Mouse (Mus musculus): Measurements from ENCODE around the gene Hist1h4j.

The Hist1h4j gene

GRCm38 (mm10) chr13:21722993-21723836, 11.6 kb upstream of the Hist1h4j start:
- peak; percentile 26 for DNase-seq (ENCODE audit: low read depth, low spot score)

DNA sequence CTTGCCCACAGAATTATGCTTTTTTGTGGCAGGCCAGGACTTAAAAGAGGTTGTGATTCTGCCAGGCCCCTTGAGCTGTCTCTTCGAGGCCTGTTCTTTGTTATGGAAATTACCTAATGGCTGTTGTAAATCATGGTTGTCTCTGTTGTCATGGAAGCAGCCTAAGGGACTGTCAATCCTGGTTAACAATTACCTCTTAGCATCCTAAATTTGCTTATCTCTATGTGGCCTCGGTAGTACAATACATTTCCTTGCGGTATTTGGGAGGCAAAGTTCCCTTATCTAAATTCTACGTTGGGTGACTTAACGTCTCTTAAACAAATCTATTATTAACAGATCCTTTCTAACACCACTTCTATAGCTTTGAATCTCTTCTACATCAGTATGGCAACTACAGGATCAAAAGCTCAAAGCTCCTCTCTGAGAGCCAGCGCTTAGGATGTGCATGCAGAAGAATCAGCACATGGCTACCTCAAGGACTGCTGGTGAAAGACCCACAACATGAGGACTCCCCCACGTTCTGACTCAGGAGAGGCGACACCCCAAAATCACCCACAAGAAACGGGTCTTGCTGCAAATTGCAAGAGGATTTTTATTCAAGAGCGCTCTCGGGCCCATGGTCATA, 6.8 kb upstream of the Hist1h4j start:
- peak; percentile 44 for DNase-seq (ENCODE audit: low read depth, low spot score)

DNA sequence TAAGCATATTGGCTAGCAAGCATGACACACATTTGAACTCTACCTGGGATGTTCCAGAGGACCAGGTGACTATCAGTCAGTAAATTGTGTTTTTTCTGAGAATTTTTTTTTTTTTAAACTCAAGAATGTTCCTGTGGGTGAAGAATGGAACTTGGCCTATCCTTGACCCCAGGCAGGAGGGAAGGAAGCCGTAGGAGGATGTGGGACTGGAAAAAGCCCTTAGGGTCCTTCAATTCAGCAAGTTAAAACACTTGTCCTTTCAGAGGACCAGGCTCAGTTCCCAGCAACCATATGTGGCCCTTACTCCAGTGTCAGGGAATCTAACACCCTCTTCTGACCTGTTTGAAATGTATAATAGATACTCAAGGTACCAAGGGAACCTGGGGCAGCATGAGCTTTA, 5.3 kb upstream of the Hist1h4j start:
- no peak for DNase-seq (ENCODE audit: low read depth, low spot score)

- peak; percentile 63 for DNase-seq (ENCODE audit: low read depth, low spot score)
Measured at GRCm38 (mm10) chr13:21733466-21733865, 1.4 kb upstream of the Hist1h4j start.

GRCm38 (mm10) chr13:21734010-21734905, 606 bp upstream of the Hist1h4j start:
- peak; percentile 91 for DNase-seq (ENCODE audit: low read depth, low spot score)

DNA sequence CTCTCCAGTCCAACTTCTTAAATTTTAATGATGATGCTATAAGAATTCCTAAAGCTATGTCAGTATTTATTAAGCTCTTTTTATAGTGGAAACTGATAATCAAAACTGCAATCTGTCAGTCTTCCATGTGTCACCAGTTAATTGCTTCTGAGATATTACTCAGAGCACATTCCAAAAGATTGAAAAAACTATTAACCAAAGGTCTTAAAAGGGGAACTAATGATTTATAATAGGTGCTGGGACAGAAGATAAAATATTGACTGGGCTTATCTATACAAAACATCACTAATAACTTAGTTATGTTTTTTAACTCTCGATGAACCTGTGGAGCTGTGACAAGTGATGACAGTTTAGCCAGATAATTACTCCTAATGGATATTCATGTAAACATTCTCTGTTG, 10.1 kb downstream of the Hist1h4j start:
- no peak for DNase-seq (ENCODE audit: low read depth, low spot score)

- DNase-seq (ENCODE audit: low read depth, low spot score): peak; percentile 52
Measured at GRCm38 (mm10) chr13:21749387-21750158, 14.7 kb downstream of the Hist1h4j start.

GRCm38 (mm10) chr13:21750159-21751017, 15.5 kb downstream of the Hist1h4j start, which contains the start of gene Hist1h4k:
Gene Hist1h4k (minus strand): TSS chr13:21750505.
- DNase-seq (ENCODE audit: low read depth, low spot score): peak; percentile 97

DNA sequence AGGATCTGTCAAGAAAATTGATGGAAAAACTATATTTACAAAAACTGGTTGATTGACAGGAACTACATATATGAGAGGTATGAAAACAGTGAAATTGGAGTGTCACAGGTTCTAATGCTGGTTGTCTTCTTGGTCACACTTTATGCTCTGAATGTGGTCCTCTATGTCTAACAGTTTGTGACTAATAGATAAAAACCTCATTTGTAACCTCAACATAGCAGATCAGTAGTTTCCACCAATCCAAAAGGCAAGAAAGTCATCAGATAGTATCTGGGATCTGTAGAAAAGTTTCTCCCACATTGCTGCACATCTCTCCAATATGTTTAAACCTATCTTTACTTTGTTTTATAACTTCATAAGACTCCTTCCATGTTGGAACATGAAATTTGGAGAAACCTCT, 16.6 kb downstream of the Hist1h4j start:
- no peak for DNase-seq (ENCODE audit: low read depth, low spot score)

DNA sequence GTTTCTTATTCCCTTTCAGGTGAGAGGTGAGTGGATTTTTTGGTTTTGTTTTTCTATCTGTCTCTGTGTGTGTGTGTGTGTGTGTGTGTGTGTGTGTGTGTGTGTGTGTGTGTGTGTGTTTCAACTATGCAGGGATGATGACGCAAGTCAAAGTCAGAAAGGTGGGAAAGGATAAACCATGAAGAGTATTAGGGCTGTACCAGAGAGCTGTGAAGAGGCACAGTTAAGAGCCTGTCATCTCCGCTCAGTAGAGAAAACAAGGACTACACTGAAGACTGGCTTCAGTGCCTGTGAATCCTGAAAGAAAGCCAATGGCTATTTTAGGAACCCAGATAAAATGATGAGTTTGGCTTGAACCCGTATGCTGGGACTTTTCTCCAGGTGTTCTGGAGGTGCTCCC, 17.0 kb downstream of the Hist1h4j start:
- peak; percentile 18 for DNase-seq (ENCODE audit: low read depth, low spot score)

GRCm38 (mm10) chr13:21752356-21752755, 17.5 kb downstream of the Hist1h4j start:
- peak; percentile 45 for DNase-seq (ENCODE audit: low read depth, low spot score)

GRCm38 (mm10) chr13:21753051-21753523, 18.2 kb downstream of the Hist1h4j start:
- no peak for DNase-seq (ENCODE audit: low read depth, low spot score)

- peak; percentile 94 for DNase-seq (ENCODE audit: low read depth, low spot score)
Measured at GRCm38 (mm10) chr13:21753524-21754285, 18.8 kb downstream of the Hist1h4j start, which contains the start of the genes Hist1h2ak and Hist1h2bn. Gene Hist1h2ak (minus strand): TSS chr13:21753827. Gene Hist1h2bn (plus strand): TSS chr13:21754123.

DNA sequence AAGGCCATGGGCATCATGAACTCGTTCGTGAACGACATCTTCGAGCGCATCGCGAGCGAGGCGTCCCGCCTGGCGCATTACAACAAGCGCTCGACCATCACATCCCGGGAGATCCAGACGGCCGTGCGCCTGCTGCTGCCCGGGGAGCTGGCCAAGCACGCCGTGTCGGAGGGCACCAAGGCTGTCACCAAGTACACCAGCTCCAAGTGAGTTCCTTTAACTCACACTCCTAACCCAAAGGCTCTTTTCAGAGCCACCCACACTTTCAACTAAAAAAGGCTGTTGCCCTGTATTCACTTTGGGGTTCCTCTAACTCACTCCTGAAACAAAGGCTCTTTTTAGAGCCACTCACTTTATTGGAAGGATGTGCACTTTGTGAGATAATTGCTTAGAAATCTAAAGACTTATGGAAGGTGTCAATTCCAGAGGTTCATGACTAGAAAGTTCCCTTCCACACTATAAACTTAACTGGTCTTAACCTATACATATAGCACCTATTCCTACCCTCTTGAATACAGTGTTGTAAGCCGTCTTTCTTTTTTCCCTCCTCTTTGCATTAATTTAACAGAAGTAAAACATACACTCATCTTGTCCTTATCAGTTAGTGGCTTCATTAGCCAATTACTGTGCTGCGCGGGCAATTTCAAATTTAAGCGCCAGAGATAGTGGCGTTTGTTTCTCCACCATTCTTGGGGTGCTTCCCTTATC, 19.6 kb downstream of the Hist1h4j start:
- peak; percentile 51 for DNase-seq (ENCODE audit: low read depth, low spot score)

GRCm38 (mm10) chr13:21755707-21756106, 20.8 kb downstream of the Hist1h4j start:
- DNase-seq (ENCODE audit: low read depth, low spot score): no peak

DNA sequence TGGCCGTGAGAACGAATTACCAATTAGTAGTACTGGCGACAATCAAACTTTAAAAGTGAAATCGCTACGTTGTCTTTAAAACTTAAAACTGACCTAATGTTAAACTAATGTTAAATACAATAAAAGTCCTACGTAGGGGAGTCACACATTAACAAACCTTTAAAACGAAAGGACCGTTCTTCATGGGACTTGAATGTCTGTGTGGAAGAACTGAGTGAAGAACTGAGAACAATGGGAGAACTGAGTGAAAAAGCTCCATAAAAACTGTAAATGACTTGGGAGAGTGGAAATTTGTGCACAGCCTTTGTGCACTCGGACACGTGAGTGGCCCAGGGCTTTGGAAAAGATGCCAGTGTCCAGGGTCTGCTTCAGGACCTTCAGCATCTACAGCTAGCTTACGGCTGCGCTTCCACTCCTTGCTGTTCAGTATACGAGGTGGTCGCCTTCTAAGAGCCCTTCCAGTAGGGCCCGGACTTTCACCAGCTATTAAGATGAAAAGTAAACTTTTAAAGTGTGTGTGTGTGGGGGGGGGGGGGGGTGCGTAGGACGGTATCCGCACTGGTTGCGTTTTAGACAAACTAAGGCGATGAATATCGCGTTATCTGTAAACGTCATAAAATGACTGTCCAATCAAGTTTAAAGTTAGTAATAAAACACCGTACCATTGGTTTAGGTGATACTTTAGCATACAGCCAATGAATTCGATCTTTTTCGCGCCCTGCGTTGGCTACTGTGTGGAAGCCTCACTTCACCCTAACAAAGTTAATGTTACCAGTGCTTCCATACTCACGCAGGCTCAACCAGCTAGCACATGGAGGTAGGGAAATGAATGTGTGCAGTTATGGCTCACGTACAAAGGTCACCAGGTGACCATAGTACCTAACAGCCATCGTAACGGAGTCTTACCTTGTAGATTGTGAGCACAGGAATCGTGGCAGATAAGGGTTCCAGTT, 44.2 kb downstream of the Hist1h4j start:
- DNase-seq (ENCODE audit: low read depth, low spot score): peak; percentile 93

All from ZHBTc4 (cell line).